Mouse (Mus musculus) CH12.LX (cell line): ENCODE measurements around the gene Trio. TPM values are rescaled to one million over a fixed set of nuclear protein-coding genes. Genes with fewer than 3 reads are reported as not detected.

ENCODE experiments used
- DNase-seq: peaks from one replicate; pipeline ENCODE4 v3.0.0-alpha.2; 2013; ENCODE audit errors: extremely low read depth
- H3K27ac ChIP-seq: 2 replicates; pipeline ENCODE4 v1.5.1; 2012; ENCODE audit warnings: low read depth, mild to moderate bottlenecking, control low read depth, moderate library complexity; ENCODE audit not compliant: insufficient read depth
- H3K27me3 ChIP-seq: replicated peaks from 2 replicates; pipeline ENCODE3; 2012; ENCODE audit warnings: inconsistent platforms
- H3K36me3 ChIP-seq, 2 experiments: replicated peaks in 1 of 2; 2 replicates each; pipeline versions ENCODE3 to v1.6.1; 2012; ENCODE audit warnings: inconsistent platforms in 1 of 2, low read length in 1 of 2, mild to moderate bottlenecking in 1 of 2, mixed read lengths in 1 of 2, moderate library complexity in 1 of 2; ENCODE audit not compliant: control insufficient read depth in 1 of 2, insufficient read depth in 1 of 2
- H3K4me1 ChIP-seq, 2 experiments: 2 replicates each; pipeline ENCODE4 v1.6.1; 2012; ENCODE audit warnings: inconsistent platforms in 1 of 2, moderate library complexity in 1 of 2; ENCODE audit not compliant: insufficient read depth in 2 of 2, control insufficient read depth in 1 of 2
- H3K4me2 ChIP-seq: 2 replicates; pipeline ENCODE4 v1.6.1; 2012; ENCODE audit warnings: low read depth, mild to moderate bottlenecking, control low read depth; ENCODE audit not compliant: poor library complexity, insufficient read depth, severe bottlenecking
- H3K4me3 ChIP-seq, 3 experiments: fragments of 150-350 bp in 1 of 3; sonication (generic) in 1 of 3; replicated peaks in 1 of 3; 2 replicates each; pipeline versions ENCODE3 to v1.5.1; 2011 to 2012; ENCODE audit warnings: low read depth in 2 of 3, low read length in 2 of 3, mild to moderate bottlenecking in 2 of 3, moderate library complexity in 2 of 3, control low read depth in 1 of 3, improper control_type of control experiment in 1 of 3, inconsistent platforms in 1 of 3, mixed read lengths in 1 of 3; ENCODE audit not compliant: poor library complexity in 1 of 3
- H3K79me2 ChIP-seq: replicated peaks from 2 replicates; pipeline ENCODE4 v1.6.1; 2012; ENCODE audit warnings: mild to moderate bottlenecking, moderate library complexity; ENCODE audit not compliant: control insufficient read depth, poor library complexity, insufficient read depth, severe bottlenecking; ENCODE audit errors: extremely low read depth
- H3K9ac ChIP-seq: 2 replicates; pipeline ENCODE4 v1.6.1; 2012; ENCODE audit warnings: low read depth, mild to moderate bottlenecking, control low read depth, moderate library complexity; ENCODE audit not compliant: insufficient read depth
- H3K9me3 ChIP-seq: replicated peaks from 2 replicates; pipeline ENCODE3; 2012; ENCODE audit warnings: low read length, inconsistent platforms, mixed read lengths
- CHD1 ChIP-seq: IDR thresholded peaks from 2 replicates; pipeline ENCODE4 v1.6.1; 2012; ENCODE audit warnings: low read depth, low read length, improper control_type of control experiment, inconsistent platforms
- CHD2 ChIP-seq: IDR thresholded peaks from 2 replicates; pipeline ENCODE4 v1.6.1; 2011; ENCODE audit warnings: low read length, improper control_type of control experiment
- CTCF ChIP-seq, 2 experiments: IDR thresholded peaks in 1 of 2; conservative IDR thresholded peaks in 1 of 2; 2 replicates each; pipeline ENCODE4 v1.5.1; 2011 to 2012; ENCODE audit warnings: low read depth in 2 of 2, low read length in 2 of 2, improper control_type of control experiment in 1 of 2, inconsistent platforms in 1 of 2, mild to moderate bottlenecking in 1 of 2, moderate library complexity in 1 of 2
- E2F4 ChIP-seq: IDR thresholded peaks from 2 replicates; pipeline ENCODE4 v1.6.1; 2011; ENCODE audit warnings: low read depth, low read length, improper control_type of control experiment; ENCODE audit not compliant: insufficient replicate concordance
- EP300 ChIP-seq: IDR thresholded peaks from 2 replicates; pipeline ENCODE4 v1.6.1; 2011; ENCODE audit warnings: low read length, improper control_type of control experiment
- ETS1 ChIP-seq: conservative IDR thresholded peaks from 2 replicates; pipeline ENCODE4 v1.6.1; 2012; ENCODE audit warnings: low read depth, mild to moderate bottlenecking, inconsistent platforms, low read length, improper control_type of control experiment, moderate library complexity
- JUN ChIP-seq: IDR thresholded peaks from 2 replicates; pipeline ENCODE4 v1.6.1; 2011; ENCODE audit warnings: low read depth, mild to moderate bottlenecking, low read length, improper control_type of control experiment, moderate library complexity; ENCODE audit not compliant: insufficient read depth
- JUND ChIP-seq: conservative IDR thresholded peaks from 2 replicates; pipeline ENCODE4 v1.6.1; 2011; ENCODE audit warnings: low read depth, low read length, improper control_type of control experiment
- MAFK ChIP-seq: IDR thresholded peaks from 2 replicates; pipeline ENCODE4 v1.6.1; 2011; ENCODE audit warnings: low read length, improper control_type of control experiment; ENCODE audit not compliant: insufficient replicate concordance
- MAZ ChIP-seq: IDR thresholded peaks from 2 replicates; pipeline ENCODE4 v1.6.1; 2012; ENCODE audit warnings: low read depth, mild to moderate bottlenecking, inconsistent platforms, low read length, improper control_type of control experiment, moderate library complexity
- MXI1 ChIP-seq: IDR thresholded peaks from 2 replicates; pipeline ENCODE4 v1.6.1; 2011; ENCODE audit warnings: mild to moderate bottlenecking, low read depth, low read length, improper control_type of control experiment
- MYC ChIP-seq: IDR thresholded peaks from 2 replicates; pipeline ENCODE4 v1.6.1; 2011; ENCODE audit warnings: low read depth, mild to moderate bottlenecking, improper control_type of control experiment, low read length
- NELFE ChIP-seq: IDR thresholded peaks from 2 replicates; pipeline ENCODE4 v1.6.1; 2011; ENCODE audit warnings: low read depth, low read length, improper control_type of control experiment
- NRF1 ChIP-seq: IDR thresholded peaks from 2 replicates; pipeline ENCODE4 v1.6.1; 2014; ENCODE audit warnings: low read depth, mild to moderate bottlenecking, inconsistent platforms, low read length, improper control_type of control experiment, moderate library complexity
- PAX5 ChIP-seq: IDR thresholded peaks from 2 replicates; pipeline ENCODE4 v1.6.1; 2012; ENCODE audit warnings: low read length, inconsistent platforms, mixed read lengths
- POLR2A ChIP-seq: IDR thresholded peaks from 2 replicates; pipeline ENCODE4 v1.6.1; 2011; ENCODE audit warnings: low read depth, mild to moderate bottlenecking, improper control_type of control experiment, low read length
- SMC3 ChIP-seq: IDR thresholded peaks from 2 replicates; pipeline ENCODE4 v1.6.1; 2011; ENCODE audit warnings: low read depth, low read length, improper control_type of control experiment
- TBP ChIP-seq: conservative IDR thresholded peaks from 2 replicates; pipeline ENCODE4 v1.6.1; 2011; ENCODE audit warnings: low read depth, low read length, improper control_type of control experiment
- TCF12 ChIP-seq: IDR thresholded peaks from 2 replicates; pipeline ENCODE4 v1.6.1; 2014; ENCODE audit warnings: low read depth, mild to moderate bottlenecking, inconsistent platforms, low read length, improper control_type of control experiment
- UBTF ChIP-seq: IDR thresholded peaks from 2 replicates; pipeline ENCODE4 v1.6.1; 2012; ENCODE audit warnings: low read depth, mild to moderate bottlenecking, inconsistent platforms, low read length, improper control_type of control experiment, moderate library complexity
- USF1 ChIP-seq: IDR thresholded peaks from 2 replicates; pipeline ENCODE4 v1.6.1; 2014; ENCODE audit warnings: low read depth, mild to moderate bottlenecking, inconsistent platforms, low read length, improper control_type of control experiment
- ZC3H11A ChIP-seq: IDR thresholded peaks from 2 replicates; pipeline ENCODE4 v1.6.1; 2012; ENCODE audit warnings: low read depth, mild to moderate bottlenecking, inconsistent platforms, low read length, improper control_type of control experiment
- ZKSCAN1 ChIP-seq: IDR thresholded peaks from 2 replicates; pipeline ENCODE4 v1.6.1; 2012; ENCODE audit warnings: low read depth, inconsistent platforms, low read length, improper control_type of control experiment, borderline replicate concordance
- dilution Hi-C: fragments of 300-500 bp; cut with MboI; formaldehyde crosslinking; loops from 2 replicates; pipeline ENCODE4 v1.14.3; 2020; ENCODE audit warnings: low sequenced_read_pairs; ENCODE audit not compliant: extremely low pct_unique_long_range_greater_than_20kb, extremely low pct_ligation_motif_present
- in situ Hi-C: fragments of 300-500 bp; cut with MboI; formaldehyde crosslinking; loops from 3 replicates; pipeline ENCODE4 v1.14.3; 2019; ENCODE audit warnings: low sequenced_read_pairs, low pct_ligation_motif_present, low pct_unique_long_range_greater_than_20kb, mixed read lengths
- polyA plus RNA-seq: library from polyadenylated mRNA; unstranded; fragments of >175 nt; gene quantifications from 2 replicates; pipeline ENCODE4 v1.2.1, GENCODE M21; 2012; ENCODE audit warnings: low read depth; ENCODE audit not compliant: insufficient read length
- total RNA-seq, 2 experiments: library from RNA; depleted of rRNA; stranded (reverse); fragments of 300-350 nt in 1 of 2; fragments of >200 nt in 1 of 2; gene quantifications; 2 replicates each; pipeline ENCODE4 v1.2.3; 2012 to 2014

The Trio gene
- total and polyA plus RNA-seq, 3 experiments: 3.9 to 17.5 (median 4.3) TPM

- H3K4me3 ChIP-seq: no peak overlapping the region
- H3K9me3 ChIP-seq: no peaks in the 10 kb centered on the region
- H3K4me2 ChIP-seq: no peak overlapping the region
- in situ Hi-C loops (no loop called here), dilution Hi-C loops (no loop called here)
- H3K9ac ChIP-seq: no peak overlapping the region
- H3K4me1 ChIP-seq: peaks cover 0 to 17% of the 10 kb centered on the region in 2 experiments; a peak in 2 of 4 replicates
- H3K27ac ChIP-seq: no peak overlapping the region
- no peaks in the 10 kb centered on the region for H3K27me3 ChIP-seq
- TF ChIP-seq JUND (no peak), MYC (no peak), SMC3 (no peak), CTCF (conservative IDR thresholded peaks at IDR 0.05 in 1 of 2, IDR thresholded peaks at IDR 0.05 in 1 of 2; ENCODE audit: low read depth in 2 of 2, low read length in 2 of 2) (no peak), TBP (no peak), CHD2 (no peak), USF1 (no peak), ETS1 (no peak), ZC3H11A (no peak), UBTF (no peak), CHD1 (no peak), MXI1 (no peak), MAZ (no peak)
- no peaks in the 10 kb centered on the region for H3K79me2 ChIP-seq
- no peaks in the 10 kb centered on the region for H3K36me3 ChIP-seq
- no peak for DNase-seq
Observed at GRCm38 (mm10) chr15:27981764-27982500, 43.7 kb downstream of the Trio start.

DNA sequence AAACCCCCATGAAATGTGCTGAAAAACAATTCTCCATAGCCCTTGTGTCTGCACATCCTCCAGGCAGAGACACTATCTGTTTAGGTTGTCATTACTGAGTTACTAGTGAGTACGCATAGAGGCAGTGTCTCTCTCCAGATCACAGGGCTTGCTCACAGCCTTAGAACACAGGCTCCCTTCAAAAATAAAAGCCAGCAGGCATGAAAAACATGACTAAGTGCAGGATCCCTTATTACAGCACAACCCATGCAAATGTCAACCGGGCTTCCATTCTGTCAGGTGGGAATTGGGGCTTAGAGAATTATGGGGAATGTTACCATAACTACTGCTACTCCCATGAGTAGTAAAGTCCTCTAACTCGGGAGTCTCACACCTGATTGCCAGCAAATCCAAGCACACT is 44.4 kb downstream of the Trio start:
- H3K9ac ChIP-seq: no peak overlapping the region
- H3K79me2 ChIP-seq: no peaks in the 10 kb centered on the region
- H3K9me3 ChIP-seq: no peaks in the 10 kb centered on the region
- no peak overlapping the region for H3K4me3 ChIP-seq
- DNase-seq: no peak
- in situ Hi-C loops: no loop called here
- H3K36me3 ChIP-seq: no peaks in the 10 kb centered on the region
- peaks cover 0 to 19% of the 10 kb centered on the region in 2 experiments; a peak in 2 of 4 replicates for H3K4me1 ChIP-seq
- H3K27ac ChIP-seq: no peak overlapping the region
- TF ChIP-seq MAFK (no peak), PAX5 (no peak), UBTF (no peak), POLR2A (no peak), NELFE (no peak), CHD1 (no peak), ZKSCAN1 (no peak), JUN (no peak), E2F4 (no peak), ETS1 (no peak), NRF1 (no peak), EP300 (no peak), TCF12 (no peak)
- no peak overlapping the region for H3K4me2 ChIP-seq
- H3K27me3 ChIP-seq: no peaks in the 10 kb centered on the region
- dilution Hi-C loops: no loop called here
